Mouse (Mus musculus): ENCODE measurements around the gene Lrcol1.

Gene Lrcol1

GRCm38 (mm10) chr5:110386371-110387330 lies 42.1 kb downstream of the Lrcol1 start:
- peak; percentile 68 to 82 for DNase-seq (ENCODE audit: low spot score in 2 of 2)

GRCm38 (mm10) chr5:110387332-110387731 lies 42.8 kb downstream of the Lrcol1 start:
- no peak for DNase-seq (ENCODE audit: low spot score in 2 of 2)

DNA sequence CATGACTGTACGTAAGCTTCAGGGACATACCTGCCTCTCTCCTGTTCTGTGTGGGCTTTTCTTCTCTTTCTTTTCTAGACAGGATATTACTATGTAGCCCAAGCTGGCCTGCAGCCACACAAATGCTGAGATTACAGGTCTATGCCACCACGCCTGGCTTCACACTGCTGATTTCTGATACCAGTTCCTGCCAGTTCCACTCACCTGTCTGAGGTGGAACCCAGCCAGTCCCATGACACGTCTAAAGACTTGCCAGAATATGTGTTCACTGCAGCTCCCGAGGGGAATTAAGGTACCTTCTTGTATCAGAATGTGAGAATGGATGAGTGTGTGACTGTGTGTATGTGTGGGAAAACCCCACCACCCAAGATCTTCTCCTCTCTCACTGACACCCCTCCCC lies 46.1 kb downstream of the Lrcol1 start:
- no peak for DNase-seq (ENCODE audit: low spot score in 2 of 2)

DNA sequence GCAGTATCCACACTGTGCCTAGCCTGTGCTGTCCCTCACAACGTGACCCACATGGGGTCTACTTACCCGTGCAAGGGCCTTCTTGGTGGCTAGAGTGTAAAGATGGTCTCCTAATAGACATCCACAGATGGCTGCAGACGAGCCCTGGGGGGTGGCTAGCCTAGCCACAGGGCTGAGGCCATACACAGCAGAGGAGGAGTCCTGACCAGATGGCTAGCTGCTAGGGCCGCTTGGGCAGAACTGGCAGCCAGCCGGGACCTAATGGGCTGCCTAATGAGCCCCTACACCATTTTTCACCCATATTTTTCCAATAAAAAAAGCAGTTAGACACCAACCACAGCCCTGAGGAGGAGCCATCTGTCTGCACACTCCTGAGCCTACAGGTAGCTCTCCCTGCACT lies 48.2 kb downstream of the Lrcol1 start:
- DNase-seq (ENCODE audit: low spot score in 2 of 2), result no peak

DNA sequence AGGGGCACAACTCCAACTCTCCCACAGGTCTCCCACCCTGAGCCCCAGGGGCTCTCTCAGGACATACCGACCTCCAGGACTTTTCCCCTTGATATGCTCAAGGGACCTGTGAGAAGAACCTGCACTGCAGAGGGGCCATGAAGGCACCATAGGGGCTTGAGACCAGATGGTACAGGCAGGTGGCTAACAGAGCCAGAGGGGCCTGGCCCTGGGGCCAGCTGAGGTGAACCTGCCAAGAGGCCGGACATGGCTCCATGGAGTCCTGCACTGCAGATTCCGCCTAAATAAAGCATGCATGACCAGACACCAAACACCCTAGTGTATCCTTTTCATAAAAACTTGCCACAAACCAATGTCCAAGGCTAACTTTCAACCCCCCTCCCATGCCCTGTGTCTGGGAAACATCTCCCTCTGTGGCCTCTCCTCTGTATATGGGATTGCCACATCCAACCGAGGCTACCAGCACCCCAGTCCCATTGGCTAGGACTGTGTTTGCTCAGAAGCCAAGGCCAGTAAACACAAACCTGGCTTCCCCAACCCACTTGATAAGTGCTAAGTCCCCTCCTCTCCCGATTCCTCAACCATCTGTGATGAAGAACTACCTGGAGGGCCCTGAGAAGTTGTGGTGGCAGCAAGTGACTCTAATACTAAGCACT lies 50.6 kb downstream of the Lrcol1 start:
- no peak for DNase-seq (ENCODE audit: low spot score in 2 of 2)

GRCm38 (mm10) chr5:110401101-110401500 lies 56.6 kb downstream of the Lrcol1 start:
- peak in 1 of 2 experiments; percentile 16 for DNase-seq (ENCODE audit: low spot score in 2 of 2)

DNA sequence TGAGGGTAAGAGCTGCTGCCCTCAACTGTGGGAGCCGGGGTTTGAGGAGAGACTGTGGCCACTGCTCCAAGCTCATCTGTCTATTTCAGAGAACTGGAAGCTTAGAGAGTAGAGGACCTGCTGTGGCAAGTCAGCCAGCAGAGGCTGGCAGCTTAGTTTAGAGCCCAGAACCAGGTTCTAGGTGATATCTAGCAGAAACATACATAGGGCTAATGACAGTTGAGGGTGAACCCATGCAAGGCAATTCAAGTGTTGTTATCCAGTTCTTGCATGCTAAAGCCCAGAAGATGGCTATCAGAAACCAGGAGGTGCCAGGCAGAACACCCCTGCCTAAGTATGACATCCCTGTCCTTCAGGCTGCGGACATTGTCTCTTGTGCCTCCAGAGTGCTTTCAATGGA lies 58.0 kb downstream of the Lrcol1 start:
- no peak for DNase-seq (ENCODE audit: low spot score in 2 of 2)

GRCm38 (mm10) chr5:110403931-110404330 lies 59.4 kb downstream of the Lrcol1 start:
- DNase-seq (ENCODE audit: low spot score in 2 of 2), result no peak

All from urinary bladder, adult 18-20 months (tissue).